Mouse (Mus musculus) forebrain, embryonic 11.5 days (tissue): ENCODE results near the gene Rgs12. TPM values are rescaled to one million over a fixed set of nuclear protein-coding genes. Genes with fewer than 3 reads are reported as not detected.

Source experiments
- ATAC-seq: fragments of 200-750 bp; cut with Nextera tagmentation; replicated peaks from 2 replicates; pipeline ENCODE4 v1.8.0; 2017; ENCODE audit warnings: moderate TSS enrichment; ENCODE audit not compliant: low FRiP score
- DNase-seq: peaks from one replicate; pipeline ENCODE4 v3.0.0-alpha.2; 2017; ENCODE audit warnings: low spot score
- H3K27ac ChIP-seq: fragments of 300-500 bp; sonication (generic); 2 replicates; pipeline ENCODE4 v1.5.1; 2014; ENCODE audit warnings: low read depth, low read length
- H3K27me3 ChIP-seq: fragments of 300-500 bp; sonication (generic); 2 replicates; pipeline ENCODE4 v1.6.1; 2014; ENCODE audit warnings: mild to moderate bottlenecking, low read length, mixed read lengths; ENCODE audit not compliant: control insufficient read depth, insufficient read depth
- H3K36me3 ChIP-seq: fragments of 300-500 bp; sonication (generic); 2 replicates; pipeline ENCODE4 v1.6.1; 2014; ENCODE audit warnings: mild to moderate bottlenecking, low read length, moderate library complexity, mixed read lengths; ENCODE audit not compliant: control insufficient read depth, insufficient read depth
- H3K4me1 ChIP-seq: fragments of 300-500 bp; sonication (generic); replicated peaks from 2 replicates; pipeline ENCODE4 v1.6.1; 2014; ENCODE audit warnings: low read length, mixed read lengths; ENCODE audit not compliant: control insufficient read depth, insufficient read depth
- H3K4me2 ChIP-seq: fragments of 300-500 bp; sonication (generic); 2 replicates; pipeline ENCODE4 v1.6.1; 2014; ENCODE audit warnings: low read depth, mild to moderate bottlenecking, low read length, moderate library complexity, mixed read lengths; ENCODE audit not compliant: severe bottlenecking
- H3K4me3 ChIP-seq: fragments of 300-500 bp; sonication (generic); 2 replicates; pipeline ENCODE4 v1.5.1; 2014; ENCODE audit warnings: low read depth, low read length
- H3K9ac ChIP-seq: fragments of 300-500 bp; sonication (generic); 2 replicates; pipeline ENCODE4 v1.6.1; 2014; ENCODE audit warnings: low read length
- H3K9me3 ChIP-seq: fragments of 300-500 bp; sonication (generic); 2 replicates; pipeline ENCODE4 v1.6.1; 2016; ENCODE audit warnings: low read length, mixed read lengths; ENCODE audit not compliant: control insufficient read depth
- whole genome bisulfite sequencing: fragments of 180-500 bp; shearing (Covaris S2); extraction: QIAGEN DNeasy Blood & Tissue Kit; methylation state at CpG from one replicate; pipeline ENCODE4 v1.1.7; 2014; 5-methylcytosine and 5-hydroxymethylcytosine counted together
- polyA plus RNA-seq: library from polyadenylated mRNA; unstranded; fragments of >200 nt; fragmentation: Nextera tagmentation; extraction: Ambion mirVana; gene quantifications from 2 replicates; pipeline ENCODE4 v1.2.1, GENCODE M21; 2014

Gene Rgs12
- polyA plus RNA-seq, 1 experiment from 2014 or later: 55.9 TPM

DNA sequence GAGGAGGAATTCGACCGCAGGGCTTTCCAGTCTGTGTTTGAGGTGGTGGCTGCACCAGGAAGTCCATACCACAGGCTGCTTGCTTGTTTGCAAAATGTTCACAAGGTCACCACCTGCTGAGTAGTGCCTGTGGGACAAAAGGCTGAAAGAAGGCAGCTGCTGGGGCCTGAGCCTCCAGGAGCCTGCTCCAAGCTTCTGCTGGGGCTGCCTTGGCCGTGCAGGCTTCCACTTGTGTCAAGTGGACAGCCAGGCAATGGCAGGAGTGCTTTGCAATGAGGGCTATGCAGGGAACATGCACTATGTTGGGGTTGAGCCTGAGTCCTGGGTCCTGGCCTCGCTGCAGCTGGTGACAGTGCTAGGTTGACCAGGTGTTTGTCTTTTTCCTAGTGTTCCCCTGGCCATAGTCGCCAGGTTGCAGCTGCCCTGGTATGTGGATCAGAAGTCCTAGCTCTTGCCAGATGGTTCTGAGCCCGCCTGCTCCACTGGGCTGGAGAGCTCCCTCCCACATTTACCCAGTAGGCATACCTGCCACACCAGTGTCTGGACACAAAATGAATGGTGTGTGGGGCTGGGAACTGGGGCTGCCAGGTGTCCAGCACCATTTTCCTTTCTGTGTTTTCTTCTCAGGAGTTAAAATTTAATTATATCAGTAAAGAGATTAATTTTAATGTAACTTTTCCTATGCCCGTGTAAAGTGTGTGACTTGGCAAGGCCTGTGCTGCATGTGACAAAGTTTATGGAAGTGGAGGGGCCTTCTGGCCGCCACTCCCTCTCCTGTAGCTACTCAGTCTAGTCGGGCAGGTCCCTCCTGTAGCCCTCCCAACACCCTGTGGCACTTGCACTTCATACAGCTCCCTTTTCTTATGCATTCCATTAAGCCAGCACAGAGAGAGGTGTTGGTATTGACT is 40.3 kb upstream of the Rgs12 start:
- Histone ChIP-seq H3K36me3 (no peaks in the 10 kb centered on the region; the same call in 1 of the 2 replicates), H3K27ac (no peak overlapping the region)
- 83% methylated on average over 9 of the region's 9 CpGs for WGBS

DNA sequence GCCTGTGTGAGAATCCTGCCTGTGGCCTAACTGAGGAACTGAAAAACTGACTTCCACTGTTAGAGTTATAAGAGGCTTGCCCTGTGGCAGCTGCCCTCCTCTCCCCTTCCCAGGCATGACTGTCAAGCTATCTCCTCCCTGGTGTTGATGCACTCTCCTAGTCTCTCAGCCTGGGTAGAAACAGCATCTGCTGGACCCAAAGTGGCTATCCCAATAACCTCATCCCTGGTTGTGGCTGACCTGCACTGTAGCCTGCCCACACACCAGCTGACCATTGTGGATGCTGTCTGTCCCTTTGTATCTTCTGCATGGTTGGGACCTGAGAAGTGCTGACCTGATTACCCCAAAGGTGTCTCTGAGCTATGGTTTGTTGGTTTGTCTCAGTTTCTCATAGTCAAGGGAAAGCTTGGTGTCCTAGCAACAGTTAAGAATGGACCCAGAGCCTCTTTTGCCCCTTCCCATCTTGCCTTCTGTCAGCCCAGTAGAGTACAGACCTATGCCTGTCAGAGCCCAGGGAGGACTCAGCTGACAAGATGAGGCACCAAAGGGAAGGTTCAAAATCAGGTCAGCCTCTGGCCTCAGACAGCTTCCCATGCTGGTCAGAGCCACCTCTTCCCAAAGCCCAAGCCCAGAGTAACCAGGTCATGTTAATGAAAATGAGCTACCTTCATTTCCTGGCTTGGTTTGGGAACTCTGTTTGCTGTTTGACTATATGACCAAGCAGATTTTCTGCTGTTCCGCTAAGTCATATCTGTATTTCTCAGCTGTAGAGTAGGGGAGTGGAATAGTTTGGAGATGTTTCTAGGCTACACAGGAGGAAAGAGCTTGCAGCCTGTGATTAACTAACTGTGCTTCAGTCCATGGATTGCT is 39.4 kb upstream of the Rgs12 start:
- no peak overlapping the region for H3K9ac ChIP-seq
- 94% methylated on average over 1 of the region's 1 CpGs for WGBS
- no peak overlapping the region for H3K27ac ChIP-seq
- H3K4me1 ChIP-seq: 0 out of 2 replicates have a peak, but pooled peaks cover 3% of the 10 kb centered on the region
- DNase-seq (no peak), ATAC-seq (no peak)
- H3K27me3 ChIP-seq: no peaks in the 10 kb centered on the region
- no peaks in the 10 kb centered on the region; the same call in 1 of the 2 replicates for H3K36me3 ChIP-seq
- H3K4me2 ChIP-seq: no peak overlapping the region
- no peaks in the 10 kb centered on the region for H3K9me3 ChIP-seq
- no peak overlapping the region for H3K4me3 ChIP-seq

More for the DNA sequence above, 40.3 kb upstream of the Rgs12 start:
- Histone ChIP-seq H3K9me3 (no peaks in the 10 kb centered on the region), H3K4me2 (no peak overlapping the region), H3K27me3 (no peaks in the 10 kb centered on the region), H3K4me3 (no peak overlapping the region), H3K9ac (no peak overlapping the region), H3K4me1 (0 out of 2 replicates have a peak, but pooled peaks cover 3% of the 10 kb centered on the region)
- ATAC-seq (no peak), DNase-seq (no peak)

DNA sequence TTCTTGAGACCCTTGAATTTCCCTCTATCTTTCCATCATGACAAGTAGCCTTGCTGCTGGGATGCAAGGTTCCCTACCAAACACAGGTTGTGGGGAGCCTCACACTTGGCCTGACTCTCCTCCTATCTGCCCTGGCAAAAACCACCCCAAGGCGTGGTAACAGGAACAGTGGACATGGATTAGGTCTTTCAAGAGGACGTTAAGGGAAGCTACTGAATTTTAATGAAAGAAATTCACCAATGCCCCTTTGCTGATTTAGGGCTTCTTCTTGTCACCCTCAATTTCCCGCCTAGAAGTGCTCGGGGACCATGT is 38.8 kb upstream of the Rgs12 start:
- Histone ChIP-seq H3K36me3 (no peaks in the 10 kb centered on the region; the same call in 1 of the 2 replicates), H3K4me3 (no peak overlapping the region), H3K27me3 (no peaks in the 10 kb centered on the region), H3K27ac (no peak overlapping the region), H3K4me2 (no peak overlapping the region), H3K9ac (no peak overlapping the region), H3K9me3 (no peaks in the 10 kb centered on the region), H3K4me1 (0 out of 2 replicates have a peak, but pooled peaks cover 3% of the 10 kb centered on the region)
- DNase-seq (no peak), ATAC-seq (no peak)
- 79% methylated on average over 4 of the region's 4 CpGs for WGBS

DNA sequence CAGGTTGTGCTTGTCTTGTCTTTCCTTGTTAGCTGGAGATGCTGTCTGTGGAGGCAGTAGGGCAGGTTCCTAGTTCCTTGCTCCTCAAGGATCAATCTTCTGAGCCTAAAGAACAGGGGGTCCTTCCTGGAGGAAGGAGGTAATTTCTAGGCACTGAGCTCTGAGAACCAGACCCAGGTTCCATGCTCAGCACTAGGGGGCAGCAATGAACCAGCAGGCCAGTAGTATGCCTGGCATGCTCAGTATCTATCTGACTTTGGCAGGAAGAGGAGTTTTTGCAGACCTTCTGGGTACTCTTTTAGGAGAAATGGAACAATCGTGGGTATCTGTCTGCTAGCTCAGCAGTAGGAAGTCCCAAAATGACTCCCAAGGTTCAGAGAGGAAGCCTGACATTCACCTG is 33.4 kb upstream of the Rgs12 start:
- no peaks in the 10 kb centered on the region for H3K27me3 ChIP-seq
- DNase-seq (peak; percentile 75), ATAC-seq (peak; percentile 39; the same call in 1 of the 2 replicates)
- H3K9ac ChIP-seq: no peak overlapping the region
- H3K4me3 ChIP-seq: no peak overlapping the region
- no peaks in the 10 kb centered on the region for H3K9me3 ChIP-seq
- 0 out of 2 replicates have a peak, but pooled peaks cover 4% of the 10 kb centered on the region for H3K4me1 ChIP-seq
- H3K36me3 ChIP-seq: no peaks in the 10 kb centered on the region
- 16% methylated on average over 1 of the region's 1 CpGs for WGBS
- H3K27ac ChIP-seq: no peak overlapping the region
- no peak overlapping the region for H3K4me2 ChIP-seq

GRCm38 (mm10) chr5:34917234-34917655 is 32.0 kb upstream of the Rgs12 start:
- Histone ChIP-seq H3K27me3 (no peaks in the 10 kb centered on the region), H3K9ac (no peak overlapping the region), H3K9me3 (no peaks in the 10 kb centered on the region), H3K4me2 (no peak overlapping the region), H3K36me3 (no peaks in the 10 kb centered on the region), H3K4me1 (0 out of 2 replicates have a peak, but pooled peaks cover 4% of the 10 kb centered on the region), H3K27ac (no peak overlapping the region), H3K4me3 (no peak overlapping the region)
- no peak for ATAC-seq
- WGBS: 67% methylated on average over 10 of the region's 10 CpGs
- DNase-seq: no peak

DNA sequence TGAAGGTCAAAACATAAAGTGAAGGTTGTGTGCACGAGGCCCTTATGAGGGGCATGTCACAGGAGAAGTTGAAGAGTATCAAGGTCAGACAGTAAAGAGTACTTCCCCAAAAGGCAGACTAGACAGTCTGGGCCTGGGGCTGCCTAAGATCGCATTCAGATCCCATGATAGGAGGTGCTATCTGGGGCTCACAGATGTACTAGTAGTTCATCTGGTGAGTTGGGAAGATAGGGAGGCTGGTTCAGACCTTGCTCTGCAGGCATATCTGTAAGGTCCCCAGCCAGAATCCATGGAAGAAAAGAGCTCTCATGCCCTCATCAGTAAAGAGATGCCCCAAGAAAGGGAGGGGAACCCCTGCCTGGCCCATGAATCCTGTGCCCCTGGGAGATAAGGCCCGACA is 30.5 kb upstream of the Rgs12 start:
- Histone ChIP-seq H3K36me3 (no peaks in the 10 kb centered on the region), H3K4me2 (no peak overlapping the region), H3K27me3 (no peaks in the 10 kb centered on the region), H3K9ac (no peak overlapping the region), H3K27ac (no peak overlapping the region), H3K9me3 (no peaks in the 10 kb centered on the region), H3K4me3 (no peak overlapping the region), H3K4me1 (0 out of 2 replicates have a peak, but pooled peaks cover 4% of the 10 kb centered on the region)
- ATAC-seq (no peak), DNase-seq (no peak)
- 94% methylated on average over 3 of the region's 3 CpGs for WGBS

DNA sequence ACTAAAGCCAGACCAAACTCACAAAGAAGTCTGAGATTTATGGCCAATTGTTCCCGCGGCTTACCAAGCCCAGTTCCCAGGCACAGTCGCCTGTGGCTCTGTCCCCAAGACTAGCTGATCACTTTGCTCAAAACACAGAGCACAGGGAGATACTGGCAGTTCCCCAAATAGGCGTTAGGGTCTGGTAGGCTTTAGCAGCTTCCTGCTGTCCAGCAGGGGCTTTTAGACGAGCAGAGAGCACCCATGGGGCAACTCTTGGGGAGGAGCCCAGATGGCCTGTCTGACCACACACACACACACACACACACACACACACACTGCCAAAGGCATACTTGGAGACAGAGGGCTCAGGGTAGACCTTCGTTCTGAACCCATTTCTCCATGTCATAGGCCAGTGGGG is 26.7 kb upstream of the Rgs12 start:
- no peak for ATAC-seq
- Histone ChIP-seq H3K27ac (no peak overlapping the region), H3K4me2 (no peak overlapping the region), H3K9ac (no peak overlapping the region), H3K4me3 (no peak overlapping the region), H3K36me3 (no peaks in the 10 kb centered on the region), H3K9me3 (no peaks in the 10 kb centered on the region), H3K4me1 (0 out of 2 replicates have a peak, but pooled peaks cover under 1% of the 10 kb centered on the region), H3K27me3 (no peaks in the 10 kb centered on the region)
- DNase-seq: no peak
- 86% methylated on average over 6 of the region's 6 CpGs for WGBS

DNA sequence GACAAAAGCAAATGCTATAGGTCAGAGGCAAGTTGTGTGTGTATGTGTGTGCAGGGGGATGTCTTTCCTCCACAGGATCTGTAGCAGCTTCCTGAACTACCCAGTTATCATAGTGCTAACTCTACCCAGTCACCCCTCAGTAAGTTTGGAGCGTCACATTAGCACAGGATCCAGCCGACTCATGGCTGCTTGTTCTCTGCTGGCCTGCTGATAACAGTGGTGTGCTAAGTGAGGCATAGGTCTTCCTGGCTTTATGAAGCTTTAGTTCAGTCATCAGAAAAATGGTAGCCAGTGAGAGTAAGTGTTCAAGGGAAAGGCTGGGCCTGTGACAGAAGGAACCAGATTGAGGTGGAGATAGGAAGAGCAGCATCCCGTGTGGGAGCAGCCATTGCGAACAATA is 25.3 kb upstream of the Rgs12 start:
- H3K36me3 ChIP-seq: no peaks in the 10 kb centered on the region
- no peaks in the 10 kb centered on the region for H3K27me3 ChIP-seq
- no peak overlapping the region for H3K27ac ChIP-seq
- WGBS: 88% methylated on average over 4 of the region's 4 CpGs
- H3K4me1 ChIP-seq: no peaks in the 10 kb centered on the region
- ATAC-seq (no peak), DNase-seq (no peak)
- no peak overlapping the region for H3K4me3 ChIP-seq
- no peak overlapping the region for H3K4me2 ChIP-seq
- no peak overlapping the region for H3K9ac ChIP-seq
- no peaks in the 10 kb centered on the region for H3K9me3 ChIP-seq
